Comparison of ENCODE assay signal across 12 mouse cellular contexts in genomic region chr9:83113800-83114217, GRCm38 (mm10). TPM values are rescaled to one million over a fixed set of nuclear protein-coding genes. Genes with fewer than 3 reads are reported as not detected.
A peak's percentile ranks its signal among the peaks of the same experiment; 100 is the strongest.
DNase-seq lines count a peak whose midpoint lies in the region; ATAC-seq and TF ChIP-seq lines count a peak whose summit lies in the region.
"Had no signal": no experiment of that assay in that cellular context is flagged by ENCODE, and none has a peak within 500 bp of the region (broad histone marks: within the 10 kb centered on the region; RNA-seq: fewer than 3 reads in every experiment).

No protein-coding gene starts in this region.

- no peaks in the 10 kb centered on the region for H3K27me3 ChIP-seq in heart, embryonic 13.5 days (replicated peaks)
- no peaks in the 10 kb centered on the region for H3K27me3 ChIP-seq in intestine, postnatal 0 days (replicated peaks; ENCODE audit: control insufficient read depth, insufficient read depth, low read length)
- H3K27me3 ChIP-seq: embryonic facial prominence, embryonic 12.5 days; liver, embryonic 15.5 days had no signal

- no peak overlapping the region for H3K9ac ChIP-seq in heart, embryonic 13.5 days
- H3K9ac ChIP-seq in intestine, postnatal 0 days (ENCODE audit: low read depth, low read length), result no peak overlapping the region
- H3K9ac ChIP-seq: embryonic facial prominence, embryonic 12.5 days; liver, embryonic 15.5 days had no signal

- DNase-seq in heart, adult 8-10 months (ENCODE audit: low spot score), result no peak
- peak; percentile 3 for DNase-seq in lung, postnatal 36 days
- no peak for DNase-seq in lung, postnatal 14 days
- DNase-seq in spleen, postnatal 36 days (ENCODE audit: low spot score in 2 of 2), result peak; percentile 52 to 61
- DNase-seq: cerebellum, postnatal 10 days had no signal

- 51% methylated on average over 10 of the region's 10 CpGs for WGBS in heart, embryonic 13.5 days
- 84% methylated on average over 10 of the region's 10 CpGs for WGBS in intestine, postnatal 0 days

- H3K4me2 ChIP-seq in heart, embryonic 13.5 days, result peak overlapping the region; percentile 1
- no peak overlapping the region for H3K4me2 ChIP-seq in intestine, postnatal 0 days (replicated peaks; ENCODE audit: low read depth)
- H3K4me2 ChIP-seq: embryonic facial prominence, embryonic 12.5 days; liver, embryonic 15.5 days; midbrain, embryonic 11.5 days had no signal

- peaks cover 16% of the 10 kb centered on the region for H3K4me1 ChIP-seq in heart, embryonic 13.5 days
- H3K4me1 ChIP-seq in intestine, postnatal 0 days (replicated peaks; ENCODE audit: control insufficient read depth, insufficient read depth, low read length), result no peaks in the 10 kb centered on the region
- H3K4me1 ChIP-seq: liver, embryonic 15.5 days had no signal

- H3K27ac ChIP-seq in heart, embryonic 13.5 days (replicated peaks), result no peak overlapping the region
- H3K27ac ChIP-seq in intestine, postnatal 0 days (ENCODE audit: low read depth, low read length), result no peak overlapping the region
- H3K27ac ChIP-seq: embryonic facial prominence, embryonic 12.5 days; kidney, postnatal 0 days; liver, embryonic 15.5 days had no signal

- no peaks in the 10 kb centered on the region for H3K9me3 ChIP-seq in heart, embryonic 13.5 days
- H3K9me3 ChIP-seq in intestine, postnatal 0 days (ENCODE audit: control insufficient read depth), result no peaks in the 10 kb centered on the region
- H3K9me3 ChIP-seq: embryonic facial prominence, embryonic 12.5 days; liver, embryonic 15.5 days had no signal

- ATAC-seq in heart, embryonic 13.5 days (ENCODE audit: extremely low read depth, insufficient number of reproducible peaks, low FRiP score, low TSS enrichment), result no peak; the same call in 1 of the 2 replicates
- ATAC-seq in common myeloid progenitor, adult 5-6 weeks (replicated peaks; ENCODE audit: low read depth, poor library complexity, severe bottlenecking), result peak; percentile 74
- ATAC-seq in intestine, postnatal 0 days, result no peak

- TF ChIP-seq CTCF in intestine, postnatal 0 days (IDR thresholded peaks at IDR 0.05; ENCODE audit: low read depth), result no peak

- H3K4me3 ChIP-seq in heart, embryonic 13.5 days, result no peak overlapping the region
- H3K4me3 ChIP-seq in intestine, postnatal 0 days (ENCODE audit: low read depth, low read length), result no peak overlapping the region
- H3K4me3 ChIP-seq: embryonic facial prominence, embryonic 12.5 days; liver, embryonic 15.5 days had no signal

- H3K36me3 ChIP-seq in heart, embryonic 13.5 days, result no peaks in the 10 kb centered on the region
- no peaks in the 10 kb centered on the region for H3K36me3 ChIP-seq in intestine, postnatal 0 days (ENCODE audit: control insufficient read depth, insufficient read depth)
- H3K36me3 ChIP-seq: liver, embryonic 15.5 days had no signal

RNA-seq across cellular contexts. Expression of gene Hmgn3, which starts 32.7 kb away (rescaled TPM):
- polyA plus RNA-seq in heart, embryonic 13.5 days (2015; fragmentation: Nextera tagmentation; extraction: Ambion mirVana), result 107 TPM in 2 replicates
- 1 to 10 TPM; 5.1 to 9.5 (median 7.0) TPM for total RNA-seq in heart, adult 8-10 months (2022)
- 26.1 and 27.7 TPM in 2 replicates for total RNA-seq in common myeloid progenitor, adult 5-6 weeks (2017)
- 40.2 and 43.2 TPM in 2 replicates for polyA plus RNA-seq in intestine, postnatal 0 days (2015; fragmentation: Nextera tagmentation; extraction: Ambion mirVana)

Comparison
In these comparisons a context has a peak if more than half of its experiments do, and no peak if none do; other contexts are left out.
1. DNase-seq: peak in lung, postnatal 36 days (single experiment) and spleen, postnatal 36 days (2 of 2); none in heart, adult 8-10 months (single experiment) and lung, postnatal 14 days (single experiment).